Mouse (Mus musculus) spleen, adult 2 months (tissue): ENCODE measurements around the gene Nxf1.

Experiments
- CTCF ChIP-seq: fragments of 200-500 bp; IDR thresholded peaks from 2 replicates; pipeline ENCODE4 v1.5.1; 2011; ENCODE audit warnings: mild to moderate bottlenecking, inconsistent platforms; ENCODE audit not compliant: insufficient read depth, insufficient read length, insufficient replicate concordance; ENCODE audit errors: extremely low read depth
- POLR2A ChIP-seq: fragments of 200-500 bp; IDR thresholded peaks from 2 replicates; pipeline ENCODE4 v1.6.1; 2011; ENCODE audit warnings: low read depth, low read length, inconsistent platforms

GRCm38 (mm10) chr19:8745382-8745781, 11.5 kb upstream of the Nxf1 start:
- TF ChIP-seq POLR2A (no peak), CTCF (no peak)
